Mouse (Mus musculus): Measurements from ENCODE around the gene Ank2.
"Not testable (repeated sequence)": the region's sequence is repeated elsewhere in the genome, so short reads cannot be mapped to it uniquely, and the experiment has no call there.

Gene Ank2

GRCm38 (mm10) chr3:127355252-127355651 lies 143.9 kb downstream of the Ank2 start:
- DNase-seq (ENCODE audit: low spot score) = no peak

GRCm38 (mm10) chr3:127350602-127351362 lies 148.4 kb downstream of the Ank2 start:
- no peak for DNase-seq (ENCODE audit: low spot score)

- no peak for DNase-seq (ENCODE audit: low spot score)
Observed at GRCm38 (mm10) chr3:127348926-127349325, 150.2 kb downstream of the Ank2 start.

- DNase-seq (ENCODE audit: low spot score) = no peak
Observed at GRCm38 (mm10) chr3:127345860-127346459, 153.2 kb downstream of the Ank2 start.

GRCm38 (mm10) chr3:127341300-127341699 lies 157.8 kb downstream of the Ank2 start:
- DNase-seq (ENCODE audit: low spot score) = no peak

GRCm38 (mm10) chr3:127334876-127335275 lies 164.3 kb downstream of the Ank2 start:
- DNase-seq (ENCODE audit: low spot score) = no peak

GRCm38 (mm10) chr3:127331562-127331961 lies 167.6 kb downstream of the Ank2 start:
- no peak for DNase-seq (ENCODE audit: low spot score)

GRCm38 (mm10) chr3:127326355-127326754 lies 172.8 kb downstream of the Ank2 start:
- DNase-seq (ENCODE audit: low spot score) = no peak

GRCm38 (mm10) chr3:127322870-127323269 lies 176.3 kb downstream of the Ank2 start:
- DNase-seq (ENCODE audit: low spot score) = peak; percentile 54

GRCm38 (mm10) chr3:127321645-127322044 lies 177.5 kb downstream of the Ank2 start:
- no peak for DNase-seq (ENCODE audit: low spot score)

GRCm38 (mm10) chr3:127321031-127321430 lies 178.1 kb downstream of the Ank2 start:
- not testable (repeated sequence) for DNase-seq (ENCODE audit: low spot score)

- no peak for DNase-seq (ENCODE audit: low spot score)
Observed at GRCm38 (mm10) chr3:127320311-127320710, 178.8 kb downstream of the Ank2 start.

- DNase-seq (ENCODE audit: low spot score) = no peak
Observed at GRCm38 (mm10) chr3:127317641-127318040, 181.5 kb downstream of the Ank2 start.

- no peak for DNase-seq (ENCODE audit: low spot score)
Observed at GRCm38 (mm10) chr3:127316717-127317116, 182.4 kb downstream of the Ank2 start.

- no peak for DNase-seq (ENCODE audit: low spot score)
Observed at GRCm38 (mm10) chr3:127311521-127311920, 187.6 kb downstream of the Ank2 start.

- DNase-seq (ENCODE audit: low spot score) = no peak
Observed at GRCm38 (mm10) chr3:127310079-127310478, 189.1 kb downstream of the Ank2 start.

GRCm38 (mm10) chr3:127303957-127304553 lies 195.1 kb downstream of the Ank2 start:
- DNase-seq (ENCODE audit: low spot score) = no peak

- DNase-seq (ENCODE audit: low spot score) = no peak
Observed at GRCm38 (mm10) chr3:127303041-127303440, 196.1 kb downstream of the Ank2 start.

- DNase-seq (ENCODE audit: low spot score) = no peak
Observed at GRCm38 (mm10) chr3:127300790-127301189, 198.4 kb downstream of the Ank2 start.

- DNase-seq (ENCODE audit: low spot score) = no peak
Observed at GRCm38 (mm10) chr3:127295921-127296320, 203.2 kb downstream of the Ank2 start.

- DNase-seq (ENCODE audit: low spot score) = no peak
Observed at GRCm38 (mm10) chr3:127294610-127295349, 204.4 kb downstream of the Ank2 start.

- no peak for DNase-seq (ENCODE audit: low spot score)
Observed at GRCm38 (mm10) chr3:127294079-127294478, 205.1 kb downstream of the Ank2 start.

GRCm38 (mm10) chr3:127293479-127293874 lies 205.7 kb downstream of the Ank2 start:
- DNase-seq (ENCODE audit: low spot score) = no peak

Data from testis, postnatal 10 days (tissue).